8 mouse cellular contexts compared by ENCODE assay signal in genomic region chr11:98836128-98836527, GRCm38 (mm10). TPM values are rescaled to one million over a fixed set of nuclear protein-coding genes. Genes with fewer than 3 reads are reported as not detected.
A peak's percentile ranks its signal among the peaks of the same experiment; 100 is the strongest.
DNase-seq lines count a peak whose midpoint lies in the region; ATAC-seq lines count a peak whose summit lies in the region.

No protein-coding gene starts in this region.

- 30% methylated on average over 7 of the region's 7 CpGs for WGBS in lung, embryonic 16.5 days
- 24% methylated on average over 7 of the region's 7 CpGs for WGBS in intestine, embryonic 16.5 days
- WGBS in neural tube, embryonic 13.5 days, result 28% methylated on average over 7 of the region's 7 CpGs

- H3K4me2 ChIP-seq in lung, embryonic 16.5 days (ENCODE audit: low read depth, low read length), result peak overlapping the region; percentile 100
- peak overlapping the region; percentile 100 for H3K4me2 ChIP-seq in intestine, embryonic 16.5 days (ENCODE audit: low read depth, low read length)
- H3K4me2 ChIP-seq in neural tube, embryonic 13.5 days, result peak overlapping the region; percentile 94

- H3K9ac ChIP-seq in lung, embryonic 16.5 days (ENCODE audit: low read length), result no peak overlapping the region
- 0 out of 2 replicates have a peak overlapping the region, but pooled peaks have one; percentile 81 for H3K9ac ChIP-seq in intestine, embryonic 16.5 days (ENCODE audit: low read depth, low read length)
- H3K9ac ChIP-seq in neural tube, embryonic 13.5 days, result no peak overlapping the region

- peaks cover 8% of the 10 kb centered on the region; the same call in 1 of the 2 replicates for H3K4me1 ChIP-seq in lung, embryonic 16.5 days (replicated peaks; ENCODE audit: control insufficient read depth, insufficient read depth, low read length)
- peaks cover 19% of the 10 kb centered on the region for H3K4me1 ChIP-seq in erythroblast, embryonic 14.5 days (ENCODE audit: control insufficient read depth)
- peaks cover 23% of the 10 kb centered on the region for H3K4me1 ChIP-seq in intestine, embryonic 16.5 days (ENCODE audit: control insufficient read depth, insufficient read depth, low read length)
- H3K4me1 ChIP-seq in neural tube, embryonic 13.5 days (replicated peaks), result peaks cover 31% of the 10 kb centered on the region

- no peaks in the 10 kb centered on the region for H3K9me3 ChIP-seq in lung, embryonic 16.5 days (ENCODE audit: control insufficient read depth, low read length)
- no peaks in the 10 kb centered on the region for H3K9me3 ChIP-seq in erythroblast, embryonic 14.5 days (ENCODE audit: control insufficient read depth, low read length)
- H3K9me3 ChIP-seq in intestine, embryonic 16.5 days (ENCODE audit: control insufficient read depth, low read length), result no peaks in the 10 kb centered on the region
- H3K9me3 ChIP-seq in neural tube, embryonic 13.5 days, result no peaks in the 10 kb centered on the region

- peaks cover 8% of the 10 kb centered on the region; the same call in 1 of the 2 replicates for H3K27me3 ChIP-seq in lung, embryonic 16.5 days (ENCODE audit: control insufficient read depth, insufficient read depth, low read depth, low read length)
- H3K27me3 ChIP-seq in erythroblast, embryonic 14.5 days (ENCODE audit: control insufficient read depth), result peaks cover 44% of the 10 kb centered on the region
- no peaks in the 10 kb centered on the region for H3K27me3 ChIP-seq in intestine, embryonic 16.5 days (replicated peaks; ENCODE audit: control insufficient read depth, insufficient read depth, low read length)
- peaks cover 12% of the 10 kb centered on the region; the same call in 1 of the 2 replicates for H3K27me3 ChIP-seq in neural tube, embryonic 13.5 days

- peak overlapping the region; percentile 70 for H3K4me3 ChIP-seq in lung, embryonic 16.5 days (ENCODE audit: low read length)
- peak overlapping the region; percentile 64 for H3K4me3 ChIP-seq in erythroblast, embryonic 14.5 days (replicated peaks)
- H3K4me3 ChIP-seq in intestine, embryonic 16.5 days (ENCODE audit: low read length), result peak overlapping the region; percentile 80
- peak overlapping the region; percentile 76 for H3K4me3 ChIP-seq in neural tube, embryonic 13.5 days

- H3K36me3 ChIP-seq in lung, embryonic 16.5 days (ENCODE audit: control insufficient read depth, insufficient read depth, low read length), result peaks cover 29% of the 10 kb centered on the region
- peaks cover 39% of the 10 kb centered on the region for H3K36me3 ChIP-seq in erythroblast, embryonic 14.5 days (ENCODE audit: control insufficient read depth)
- H3K36me3 ChIP-seq in intestine, embryonic 16.5 days (ENCODE audit: control insufficient read depth, insufficient read depth, low read length), result peaks cover 9% of the 10 kb centered on the region
- peaks cover 36% of the 10 kb centered on the region for H3K36me3 ChIP-seq in neural tube, embryonic 13.5 days

- ATAC-seq in lung, embryonic 16.5 days (ENCODE audit: low read depth), result peak; percentile 15; the same call in 1 of the 2 replicates
- ATAC-seq in intestine, embryonic 16.5 days, result peak; percentile 39
- peak; percentile 37; the same call in 1 of the 2 replicates for ATAC-seq in neural tube, embryonic 13.5 days (ENCODE audit: low read depth)

- DNase-seq in lung, postnatal 25 days (ENCODE audit: low spot score), result no peak
- no peak for DNase-seq in MN1 (ENCODE audit: low spot score)
- no peak for DNase-seq in kidney, postnatal 25 days
- DNase-seq in adipocyte (ENCODE audit: low spot score), result no peak

- H3K27ac ChIP-seq in lung, embryonic 16.5 days (ENCODE audit: low read length), result no peak overlapping the region
- peak overlapping the region; percentile 18; the same call in 1 of the 2 replicates for H3K27ac ChIP-seq in intestine, embryonic 16.5 days (ENCODE audit: low read length)
- H3K27ac ChIP-seq in neural tube, embryonic 13.5 days (replicated peaks), result no peak overlapping the region

RNA-seq across cellular contexts. Expression of gene Rapgefl1, which starts 0.5 kb away (rescaled TPM):
- 1.3 and 1.4 TPM in 2 replicates for polyA plus RNA-seq in lung, embryonic 16.5 days (2015; fragmentation: Nextera tagmentation; extraction: Ambion mirVana)
- polyA plus RNA-seq in erythroblast, embryonic 14.5 days (2012), result not detected in 2 replicates
- polyA plus RNA-seq in intestine, embryonic 16.5 days (2015; fragmentation: Nextera tagmentation; extraction: Ambion mirVana), result 0.67 and 1.1 TPM in 2 replicates
- polyA plus RNA-seq in neural tube, embryonic 13.5 days (2015; fragmentation: Nextera tagmentation; extraction: Ambion mirVana), result 5.6 and 6.7 TPM in 2 replicates

RNA-seq across cellular contexts. Expression of gene Wipf2, which starts 27.3 kb away (rescaled TPM):
- 4.6 and 4.8 TPM in 2 replicates for polyA plus RNA-seq in lung, embryonic 16.5 days (2015; fragmentation: Nextera tagmentation; extraction: Ambion mirVana)
- 0.81 TPM in 2 replicates for polyA plus RNA-seq in erythroblast, embryonic 14.5 days (2012)
- 3.4 and 3.5 TPM in 2 replicates for polyA plus RNA-seq in intestine, embryonic 16.5 days (2015; fragmentation: Nextera tagmentation; extraction: Ambion mirVana)
- 4.3 and 4.6 TPM in 2 replicates for polyA plus RNA-seq in neural tube, embryonic 13.5 days (2015; fragmentation: Nextera tagmentation; extraction: Ambion mirVana)

RNA-seq across cellular contexts. Expression of gene Casc3, which starts 31.4 kb away (rescaled TPM):
- polyA plus RNA-seq in lung, embryonic 16.5 days (2015; fragmentation: Nextera tagmentation; extraction: Ambion mirVana), result 33.2 and 36.6 TPM in 2 replicates
- polyA plus RNA-seq in erythroblast, embryonic 14.5 days (2012), result 2.6 and 3.3 TPM in 2 replicates
- 23.1 and 24.3 TPM in 2 replicates for polyA plus RNA-seq in intestine, embryonic 16.5 days (2015; fragmentation: Nextera tagmentation; extraction: Ambion mirVana)
- 55.1 and 57.7 TPM in 2 replicates for polyA plus RNA-seq in neural tube, embryonic 13.5 days (2015; fragmentation: Nextera tagmentation; extraction: Ambion mirVana)

RNA-seq across cellular contexts. Expression of gene Msl1, which starts 40.8 kb away (rescaled TPM):
- 19.4 and 20.3 TPM in 2 replicates for polyA plus RNA-seq in lung, embryonic 16.5 days (2015; fragmentation: Nextera tagmentation; extraction: Ambion mirVana)
- 2.7 TPM in 2 replicates for polyA plus RNA-seq in erythroblast, embryonic 14.5 days (2012)
- polyA plus RNA-seq in intestine, embryonic 16.5 days (2015; fragmentation: Nextera tagmentation; extraction: Ambion mirVana), result 13.5 and 14.5 TPM in 2 replicates
- 31.5 and 33.2 TPM in 2 replicates for polyA plus RNA-seq in neural tube, embryonic 13.5 days (2015; fragmentation: Nextera tagmentation; extraction: Ambion mirVana)
